Mouse (Mus musculus) myocyte (in vitro differentiated cells): ENCODE measurements at regions not wholly inside any gene's neighbourhood (a gene's known extent, or its start where the extent isn't known, plus 50 kb on each side); places are given as distances from the start of the nearest gene placed in this dataset.

Source experiments
- E2F4 ChIP-seq: IDR thresholded peaks from one replicate; pipeline ENCODE4 v1.6.1; 2011; ENCODE audit warnings: mild to moderate bottlenecking, control low read depth, moderate library complexity; ENCODE audit not compliant: insufficient read depth
- MAX ChIP-seq: IDR thresholded peaks from one replicate; pipeline ENCODE4 v1.6.1; 2011; ENCODE audit warnings: low read depth, mild to moderate bottlenecking, control low read depth
- MYOD1 ChIP-seq, 3 experiments: IDR thresholded peaks; one replicate each; pipeline ENCODE4 v1.6.1; 2011; ENCODE audit warnings: control low read depth in 2 of 3, low read depth in 2 of 3, mild to moderate bottlenecking in 2 of 3, moderate library complexity in 1 of 3; ENCODE audit not compliant: insufficient read length in 2 of 3, control insufficient read depth in 1 of 3
- POLR2A ChIP-seq: IDR thresholded peaks from one replicate; pipeline ENCODE4 v1.6.1; 2011; ENCODE audit warnings: low read depth, mild to moderate bottlenecking, control low read depth, moderate library complexity; ENCODE audit not compliant: insufficient read length
- POLR2AphosphoS2 ChIP-seq: IDR thresholded peaks from one replicate; pipeline ENCODE4 v1.6.1; 2011; ENCODE audit warnings: low read depth, control low read depth; ENCODE audit not compliant: insufficient read length
- USF1 ChIP-seq: IDR thresholded peaks from one replicate; pipeline ENCODE4 v1.6.1; 2011; ENCODE audit warnings: low read depth, mild to moderate bottlenecking, control low read depth, moderate library complexity

DNA sequence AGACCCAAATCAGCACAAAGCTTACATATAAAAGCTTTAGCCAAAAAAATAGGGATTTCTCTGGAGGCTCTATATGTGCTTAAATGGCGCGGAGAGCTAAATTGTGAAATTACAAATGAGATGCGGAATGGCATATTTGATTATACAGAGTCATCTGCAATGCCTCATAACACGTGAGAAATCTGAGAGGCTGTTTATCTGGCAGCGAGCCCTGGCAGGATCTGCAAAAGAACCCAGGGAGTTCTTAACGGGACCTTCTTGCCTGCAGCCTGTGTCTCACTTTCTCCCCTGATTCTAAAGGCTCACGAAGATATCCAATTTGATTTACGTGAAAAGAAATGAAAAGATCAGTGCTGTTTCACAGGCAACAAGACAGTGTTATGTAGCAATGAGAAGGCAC is 58.0 kb upstream of the Kirrel3 start:
- no peak for TF ChIP-seq POLR2A
- TF ChIP-seq MAX = no peak
- no peak for TF ChIP-seq POLR2AphosphoS2
- TF ChIP-seq E2F4 = no peak
- TF ChIP-seq USF1 = no peak
- no peak for TF ChIP-seq MYOD1 (IDR thresholded peaks at IDR 0.05; ENCODE audit: control insufficient read depth in 1 of 3, insufficient read length in 2 of 3, low read depth in 2 of 3)
